Mouse (Mus musculus): ENCODE measurements around the gene Kbtbd8. TPM values are rescaled to one million over a fixed set of nuclear protein-coding genes. Genes with fewer than 3 reads are reported as not detected.

The Kbtbd8 gene
- polyA plus RNA-seq, 1 experiment from 2014 or later: 4.4 TPM

DNA sequence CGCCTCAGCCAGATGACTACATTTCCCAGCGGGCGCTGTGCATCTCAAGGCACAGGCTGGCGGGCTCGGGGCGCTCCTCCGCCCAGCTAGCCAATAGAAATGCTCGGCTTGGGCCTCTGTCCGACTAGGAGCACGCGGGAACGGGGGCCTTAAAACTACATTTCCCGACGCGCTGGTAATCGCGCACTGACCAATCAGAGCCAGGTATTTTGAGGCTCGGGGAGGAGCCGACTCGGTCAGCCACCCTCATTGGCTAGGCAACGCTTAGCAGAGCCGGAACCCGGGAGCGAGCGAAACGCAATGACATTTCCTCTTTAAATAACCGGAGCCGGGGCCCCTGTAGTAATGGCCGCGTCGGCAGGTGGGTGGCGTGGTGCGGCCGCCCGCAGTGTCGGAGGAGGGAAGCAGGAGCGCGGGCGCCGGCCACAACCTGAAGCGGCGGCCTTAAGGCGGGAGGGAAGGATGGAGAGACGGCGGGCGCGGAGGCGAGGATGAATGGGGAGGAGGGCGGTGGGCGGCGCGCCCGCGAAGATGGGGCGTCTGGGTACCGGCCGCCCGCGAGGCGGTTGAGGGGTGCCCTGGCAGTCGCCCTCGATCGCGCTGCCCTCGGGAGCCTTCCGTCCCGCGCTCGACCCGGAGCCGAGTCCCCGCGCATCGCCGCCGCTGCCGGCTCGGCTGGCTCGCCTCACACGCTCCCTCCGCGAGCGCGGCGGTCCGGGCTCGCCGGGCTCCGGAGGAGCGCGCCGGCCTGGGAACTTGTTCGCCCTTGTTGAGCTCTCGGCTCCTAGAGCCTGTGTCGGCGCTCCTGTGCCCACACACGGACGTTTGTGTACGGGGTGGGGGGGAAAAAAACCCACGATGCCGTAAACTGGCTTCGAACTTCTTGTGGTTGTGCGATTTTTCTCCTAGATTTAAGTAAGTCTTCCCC lies 838 bp downstream of the Kbtbd8 start:
- Histone ChIP-seq H3K4me2 (peak overlapping the region; percentile 67), H3K27me3 (no peaks in the 10 kb centered on the region), H3K27ac (peak overlapping the region; percentile 93), H3K4me3 (peak overlapping the region; percentile 80), H3K9me3 (no peaks in the 10 kb centered on the region), H3K9ac (peak overlapping the region; percentile 84), H3K36me3 (peaks cover 15% of the 10 kb centered on the region), H3K4me1 (replicated peaks) (peaks cover 20% of the 10 kb centered on the region)
- ATAC-seq (ENCODE audit: low FRiP score): peak; percentile 100
- WGBS: under 1% methylated on average over 91 of the region's 103 CpGs

- Histone ChIP-seq H3K36me3 (peaks cover 23% of the 10 kb centered on the region), H3K27me3 (no peaks in the 10 kb centered on the region), H3K27ac (no peak overlapping the region), H3K4me2 (no peak overlapping the region), H3K9me3 (no peaks in the 10 kb centered on the region), H3K4me1 (replicated peaks) (peaks cover 34% of the 10 kb centered on the region), H3K9ac (no peak overlapping the region), H3K4me3 (no peak overlapping the region)
- 93% methylated on average over 3 of the region's 3 CpGs for WGBS
- ATAC-seq (ENCODE audit: low FRiP score): no peak
These were observed 2.3 kb downstream of the Kbtbd8 start for GRCm38 (mm10) chr6:95119389-95119788.

- no peak for ATAC-seq (ENCODE audit: low FRiP score)
- no peak overlapping the region for H3K4me3 ChIP-seq
- no peaks in the 10 kb centered on the region for H3K4me1 ChIP-seq (replicated peaks)
- H3K9ac ChIP-seq: no peak overlapping the region
- H3K4me2 ChIP-seq: no peak overlapping the region
- WGBS: 66% methylated on average over 6 of the region's 6 CpGs
- H3K9me3 ChIP-seq: no peaks in the 10 kb centered on the region
- no peaks in the 10 kb centered on the region for H3K36me3 ChIP-seq
- H3K27me3 ChIP-seq: no peaks in the 10 kb centered on the region
- no peak overlapping the region for H3K27ac ChIP-seq
These were observed 33.0 kb downstream of the Kbtbd8 start for GRCm38 (mm10) chr6:95149931-95150534.

- no peak overlapping the region for H3K9ac ChIP-seq
- 74% methylated on average over 4 of the region's 4 CpGs for WGBS
- no peaks in the 10 kb centered on the region for H3K36me3 ChIP-seq
- H3K4me1 ChIP-seq (replicated peaks): no peaks in the 10 kb centered on the region
- H3K4me3 ChIP-seq: no peak overlapping the region
- no peaks in the 10 kb centered on the region for H3K9me3 ChIP-seq
- H3K27me3 ChIP-seq: no peaks in the 10 kb centered on the region
- ATAC-seq (ENCODE audit: low FRiP score): no peak
- no peak overlapping the region for H3K4me2 ChIP-seq
- no peak overlapping the region for H3K27ac ChIP-seq
These were observed 33.8 kb downstream of the Kbtbd8 start for GRCm38 (mm10) chr6:95150885-95151284.

- H3K4me1 ChIP-seq (replicated peaks): no peaks in the 10 kb centered on the region
- WGBS: 88% methylated on average over 2 of the region's 2 CpGs
- H3K27me3 ChIP-seq: no peaks in the 10 kb centered on the region
- H3K9ac ChIP-seq: no peak overlapping the region
- H3K4me3 ChIP-seq: no peak overlapping the region
- no peak overlapping the region for H3K4me2 ChIP-seq
- H3K36me3 ChIP-seq: no peaks in the 10 kb centered on the region
- ATAC-seq (ENCODE audit: low FRiP score): no peak
- no peaks in the 10 kb centered on the region for H3K9me3 ChIP-seq
- no peak overlapping the region for H3K27ac ChIP-seq
These were observed 34.5 kb downstream of the Kbtbd8 start for GRCm38 (mm10) chr6:95151563-95151962.

GRCm38 (mm10) chr6:95163965-95164364 lies 46.9 kb downstream of the Kbtbd8 start:
- WGBS: 77% methylated on average over 4 of the region's 4 CpGs
- no peaks in the 10 kb centered on the region for H3K9me3 ChIP-seq
- H3K4me2 ChIP-seq: no peak overlapping the region
- no peak overlapping the region for H3K27ac ChIP-seq
- peaks cover 9% of the 10 kb centered on the region; the same call in 1 of the 2 replicates for H3K4me1 ChIP-seq (replicated peaks)
- no peaks in the 10 kb centered on the region for H3K27me3 ChIP-seq
- H3K36me3 ChIP-seq: no peaks in the 10 kb centered on the region
- H3K9ac ChIP-seq: no peak overlapping the region
- no peak overlapping the region for H3K4me3 ChIP-seq
- ATAC-seq (ENCODE audit: low FRiP score): no peak

DNA sequence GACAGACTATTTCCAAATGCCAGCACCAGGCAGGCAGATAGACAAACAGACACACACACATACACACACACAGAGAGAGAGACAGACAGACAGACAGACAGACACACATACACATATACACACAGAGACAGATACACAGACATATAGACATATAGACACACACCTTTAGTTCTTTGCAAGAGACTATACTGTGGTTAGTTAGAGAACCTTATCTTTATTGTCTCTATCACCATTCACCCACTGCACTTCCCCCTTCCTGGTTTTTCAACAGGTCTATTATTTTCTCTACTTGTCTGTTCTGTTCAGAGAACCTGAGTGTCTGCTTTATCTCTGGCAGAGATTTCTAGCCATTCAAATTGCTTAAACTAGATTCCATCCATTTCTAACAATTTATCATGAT lies 48.6 kb downstream of the Kbtbd8 start:
- ATAC-seq (ENCODE audit: low FRiP score): no peak
- no peak overlapping the region for H3K4me3 ChIP-seq
- no peaks in the 10 kb centered on the region for H3K27me3 ChIP-seq
- no peak overlapping the region for H3K4me2 ChIP-seq
- no peak overlapping the region for H3K9ac ChIP-seq
- no peaks in the 10 kb centered on the region for H3K36me3 ChIP-seq
- no peak overlapping the region for H3K27ac ChIP-seq
- no peaks in the 10 kb centered on the region for H3K9me3 ChIP-seq
- peaks cover 9% of the 10 kb centered on the region; the same call in 1 of the 2 replicates for H3K4me1 ChIP-seq (replicated peaks)

GRCm38 (mm10) chr6:95167668-95168227 lies 50.7 kb downstream of the Kbtbd8 start:
- WGBS: 12% methylated on average over 5 of the region's 5 CpGs
- no peak overlapping the region for H3K4me2 ChIP-seq
- no peak overlapping the region for H3K4me3 ChIP-seq
- no peaks in the 10 kb centered on the region for H3K27me3 ChIP-seq
- no peaks in the 10 kb centered on the region for H3K36me3 ChIP-seq
- H3K27ac ChIP-seq: peak overlapping the region; percentile 30; the same call in 1 of the 2 replicates
- ATAC-seq (ENCODE audit: low FRiP score): no peak
- H3K9ac ChIP-seq: no peak overlapping the region
- H3K9me3 ChIP-seq: no peaks in the 10 kb centered on the region
- peaks cover 9% of the 10 kb centered on the region; the same call in 1 of the 2 replicates for H3K4me1 ChIP-seq (replicated peaks)

- Histone ChIP-seq H3K4me2 (no peak overlapping the region), H3K4me3 (no peak overlapping the region), H3K9me3 (no peaks in the 10 kb centered on the region), H3K36me3 (no peaks in the 10 kb centered on the region), H3K27ac (no peak overlapping the region), H3K27me3 (no peaks in the 10 kb centered on the region), H3K9ac (no peak overlapping the region), H3K4me1 (replicated peaks) (peaks cover 13% of the 10 kb centered on the region)
- ATAC-seq (ENCODE audit: low FRiP score): no peak
- 80% methylated on average over 6 of the region's 6 CpGs for WGBS
These were observed 52.4 kb downstream of the Kbtbd8 start for GRCm38 (mm10) chr6:95169411-95169810.

GRCm38 (mm10) chr6:95174311-95175143 lies 57.5 kb downstream of the Kbtbd8 start:
- no peaks in the 10 kb centered on the region for H3K9me3 ChIP-seq
- no peaks in the 10 kb centered on the region for H3K36me3 ChIP-seq
- peak overlapping the region; percentile 42 for H3K27ac ChIP-seq
- no peaks in the 10 kb centered on the region for H3K27me3 ChIP-seq
- peaks cover 9% of the 10 kb centered on the region for H3K4me1 ChIP-seq (replicated peaks)
- WGBS: 19% methylated on average over 9 of the region's 9 CpGs
- ATAC-seq (ENCODE audit: low FRiP score): peak; percentile 52; the same call in 1 of the 2 replicates
- no peak overlapping the region for H3K9ac ChIP-seq
- H3K4me2 ChIP-seq: no peak overlapping the region
- H3K4me3 ChIP-seq: no peak overlapping the region
